Mouse (Mus musculus): Measurements from ENCODE around the gene Gpr45.
"Not testable (repeated sequence)": the region's sequence is repeated elsewhere in the genome, so short reads cannot be mapped to it uniquely, and the experiment has no call there.

The Gpr45 gene

DNA sequence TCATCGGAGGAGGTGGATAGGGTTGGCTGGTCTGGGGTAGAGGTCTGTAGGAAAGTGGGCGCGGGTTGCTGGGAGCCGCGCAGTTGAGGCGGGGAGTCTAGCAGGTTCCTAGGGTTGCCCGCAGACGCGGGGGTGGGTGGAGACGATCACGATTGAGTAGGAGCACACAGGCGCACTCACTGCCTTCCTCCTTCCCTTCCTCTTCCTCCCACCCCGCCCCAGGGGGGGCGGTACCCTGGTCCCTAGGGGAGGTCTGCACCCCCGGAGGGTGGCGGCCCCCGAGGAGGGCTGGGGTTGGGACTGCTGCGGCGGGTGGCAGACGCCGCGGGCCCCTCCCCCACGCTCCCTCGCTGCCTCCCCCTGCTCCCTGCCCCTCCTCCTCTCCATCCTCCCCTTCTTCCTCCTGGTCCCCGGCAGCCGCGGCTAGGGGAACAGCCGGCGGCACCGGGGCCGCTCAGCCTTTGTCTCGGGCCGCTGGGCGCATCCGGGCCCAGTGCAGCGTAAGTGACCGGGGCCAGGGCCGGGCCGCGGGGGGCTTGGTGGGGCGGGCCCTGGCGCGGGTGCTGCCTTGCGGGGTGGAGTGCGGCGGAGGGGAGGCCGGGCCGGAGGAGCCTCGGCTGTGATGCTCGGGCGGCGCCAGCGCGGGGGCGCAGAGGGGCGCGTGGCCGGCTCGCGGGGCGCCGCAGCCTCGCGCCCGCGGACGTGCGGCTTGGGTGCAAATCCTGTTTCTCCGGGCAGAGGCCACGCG is at the start of gene Gpr45:
TSS of gene Gpr45 (plus strand) at position 139 of the 748 bp plus-strand sequence.
- DNase-seq (ENCODE audit: low read depth, low spot score): no peak

DNA sequence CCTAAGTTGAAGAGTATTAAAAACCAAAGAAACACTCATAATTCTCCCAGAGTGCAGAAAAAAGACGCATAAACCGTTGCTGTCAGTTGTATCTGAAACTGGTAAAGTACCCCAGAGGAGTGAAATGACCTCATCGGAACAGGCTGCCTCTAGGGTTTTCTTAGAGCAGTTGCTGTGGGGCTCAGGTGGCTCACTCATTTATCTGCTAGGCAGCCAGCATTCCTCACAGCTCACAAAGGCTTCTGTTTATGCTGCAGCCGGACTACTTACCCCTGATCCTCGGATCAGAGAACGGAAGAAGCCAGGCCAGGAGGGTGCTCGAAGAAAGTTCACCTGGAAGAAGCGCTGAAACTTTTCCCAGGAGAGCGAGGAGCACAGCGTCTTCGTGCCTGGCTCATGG is 47.5 kb upstream of the Gpr45 start:
- no peak for DNase-seq (ENCODE audit: low read depth, low spot score)

DNA sequence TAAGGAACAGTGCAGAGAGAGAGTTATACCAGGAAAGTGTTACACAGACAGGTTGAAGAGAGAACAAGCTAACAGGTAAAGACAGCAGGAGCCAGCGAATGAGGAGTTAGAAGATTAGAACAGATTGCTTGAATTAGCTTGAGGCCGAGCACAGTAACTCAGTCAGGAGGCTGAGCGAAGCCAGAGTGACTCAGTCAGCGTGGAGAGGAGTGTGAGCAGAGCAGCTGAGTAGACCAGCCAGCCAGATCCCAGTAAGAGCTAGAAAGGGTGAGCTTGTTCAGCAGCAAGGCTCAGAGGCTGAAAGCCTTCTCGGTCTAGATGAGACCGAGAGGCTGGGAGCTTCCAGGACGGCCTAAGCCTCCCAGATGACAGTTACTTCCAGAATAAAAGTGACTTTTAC is 46.0 kb upstream of the Gpr45 start:
- no peak for DNase-seq (ENCODE audit: low read depth, low spot score)

DNA sequence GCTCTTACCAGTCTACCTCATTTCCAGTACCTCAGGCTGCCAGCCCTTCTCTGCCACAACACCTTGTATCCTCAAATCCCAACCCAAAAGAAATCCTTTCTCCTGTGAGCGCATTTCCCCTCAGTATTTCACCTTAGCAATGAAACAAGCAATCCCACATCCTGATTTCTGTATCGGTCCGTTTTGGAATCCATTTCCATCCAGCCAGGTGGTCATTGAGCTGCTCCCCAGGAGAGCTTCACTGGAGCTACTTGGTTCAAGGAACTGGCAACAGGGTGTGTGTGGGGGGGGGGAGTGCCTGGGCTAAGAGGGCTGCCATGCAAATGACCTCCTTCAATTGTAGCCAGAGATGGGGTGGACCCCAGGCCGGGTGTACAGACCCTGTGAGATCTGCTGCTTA is 45.5 kb upstream of the Gpr45 start:
- DNase-seq (ENCODE audit: low read depth, low spot score): no peak

DNA sequence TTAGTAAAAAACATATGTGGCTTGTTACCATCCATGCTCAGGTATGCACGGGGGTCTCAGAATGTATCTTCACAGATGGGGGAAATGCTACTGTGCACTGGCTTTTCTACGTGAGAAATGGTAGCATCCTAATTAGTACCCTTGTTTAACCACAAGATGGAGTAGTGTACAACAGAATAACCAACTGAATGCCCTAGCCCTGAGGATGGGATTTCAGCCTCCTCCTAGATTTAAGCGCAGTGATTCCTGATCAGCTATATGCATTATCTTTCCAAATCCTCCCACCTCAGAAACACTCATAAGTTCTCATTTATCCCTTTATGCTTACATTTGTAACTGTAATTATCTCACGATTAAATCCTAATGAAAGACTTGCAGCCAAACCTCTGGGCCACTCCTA is 37.6 kb upstream of the Gpr45 start:
- DNase-seq (ENCODE audit: low read depth, low spot score): no peak

DNA sequence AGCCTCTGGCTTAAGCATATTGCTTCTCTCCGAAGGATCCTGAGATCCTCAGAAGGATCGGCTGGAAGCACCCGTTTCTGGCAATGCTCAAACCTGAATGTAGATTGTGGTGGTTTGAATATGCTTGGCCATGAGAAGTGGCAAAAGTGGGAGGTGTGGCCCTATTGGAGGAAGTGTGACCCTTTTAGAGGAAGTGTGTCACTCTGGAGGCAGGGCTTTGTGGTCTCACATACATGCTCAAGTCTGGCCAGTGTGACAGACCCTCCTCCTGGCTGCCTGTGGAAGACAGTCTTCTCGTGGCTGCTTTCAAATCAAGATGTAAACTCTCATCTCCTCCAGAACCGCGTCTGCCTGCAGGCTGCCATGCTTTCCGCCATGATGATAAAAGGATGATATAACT is 36.0 kb upstream of the Gpr45 start:
- DNase-seq (ENCODE audit: low read depth, low spot score): no peak

DNA sequence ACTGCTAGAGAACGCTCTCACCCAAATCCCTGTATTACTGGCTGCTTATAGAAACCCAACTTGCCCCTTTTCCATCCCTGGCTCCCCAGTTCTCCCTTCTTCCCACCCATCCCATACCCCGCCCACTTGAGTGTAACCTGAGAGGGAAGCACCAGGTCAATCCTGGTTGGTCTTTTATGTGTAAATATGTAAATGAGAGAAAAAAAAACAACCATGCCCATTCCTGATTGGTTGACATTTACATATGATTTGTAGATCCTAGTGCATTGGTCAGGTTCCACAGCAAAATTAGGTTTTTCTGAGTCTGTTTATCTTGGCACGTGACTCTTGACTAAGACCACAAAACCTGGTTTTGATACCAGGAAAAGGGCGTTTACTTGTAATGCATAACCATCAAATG is 34.8 kb upstream of the Gpr45 start:
- DNase-seq (ENCODE audit: low read depth, low spot score): no peak

DNA sequence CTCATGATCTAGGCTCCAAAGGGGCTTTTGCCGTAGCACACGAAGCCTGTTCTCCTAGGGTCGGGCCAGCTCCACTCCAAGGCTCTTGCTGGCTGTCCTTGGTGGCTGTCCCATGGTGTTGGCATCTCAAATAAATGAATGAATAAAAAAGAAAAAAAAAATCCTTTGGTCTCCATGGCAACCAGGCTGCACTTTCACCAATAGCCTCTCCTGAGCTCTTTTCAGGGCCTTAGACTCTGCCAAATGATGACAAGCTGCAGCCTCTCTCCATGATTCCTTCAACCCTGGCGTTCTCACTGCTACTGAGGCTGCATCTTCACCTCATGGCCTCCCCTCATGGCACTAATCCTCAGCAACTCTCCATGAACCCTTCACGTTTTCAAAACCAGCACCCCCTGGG is 28.7 kb upstream of the Gpr45 start:
- no peak for DNase-seq (ENCODE audit: low read depth, low spot score)

DNA sequence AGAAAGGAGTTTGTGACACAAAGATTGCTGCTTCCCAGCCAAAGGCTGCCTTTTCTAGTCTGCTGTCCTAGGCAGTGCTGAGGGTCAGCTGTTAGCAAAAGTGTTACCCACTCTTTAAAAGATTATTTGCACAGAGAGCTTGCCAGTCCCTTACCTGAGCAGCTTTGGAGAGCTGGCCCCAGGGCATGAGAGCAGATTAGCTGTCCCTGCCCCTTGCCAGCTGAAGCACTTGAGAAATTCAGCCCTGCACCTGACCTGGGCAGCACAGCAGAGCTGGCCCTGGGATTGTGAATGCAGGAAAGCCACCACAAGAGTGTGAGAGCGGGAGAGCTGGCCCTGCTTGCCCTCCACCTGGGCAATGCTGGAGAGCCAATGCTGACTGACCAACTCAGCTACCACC is 19.1 kb upstream of the Gpr45 start:
- no peak for DNase-seq (ENCODE audit: low read depth, low spot score)

DNA sequence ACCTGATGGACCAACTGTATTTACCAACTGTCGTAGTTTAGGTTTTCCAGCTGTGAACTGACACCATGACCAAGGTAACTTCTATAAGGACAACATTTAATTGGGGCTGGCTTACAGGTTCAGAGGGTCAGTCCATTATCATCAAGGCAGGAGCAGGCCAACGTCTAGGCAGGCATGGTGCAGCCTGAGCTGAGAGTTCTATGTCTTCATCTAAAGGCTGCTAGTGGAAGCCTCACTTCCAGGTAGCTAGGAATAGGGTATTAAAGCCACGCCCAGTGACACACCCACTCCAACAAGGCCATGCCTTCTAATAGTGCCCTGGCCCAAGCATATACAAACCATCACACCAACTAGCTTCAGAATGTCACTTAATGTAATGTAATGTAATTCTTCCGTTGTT is 4.2 kb upstream of the Gpr45 start:
- no peak for DNase-seq (ENCODE audit: low read depth, low spot score)

DNA sequence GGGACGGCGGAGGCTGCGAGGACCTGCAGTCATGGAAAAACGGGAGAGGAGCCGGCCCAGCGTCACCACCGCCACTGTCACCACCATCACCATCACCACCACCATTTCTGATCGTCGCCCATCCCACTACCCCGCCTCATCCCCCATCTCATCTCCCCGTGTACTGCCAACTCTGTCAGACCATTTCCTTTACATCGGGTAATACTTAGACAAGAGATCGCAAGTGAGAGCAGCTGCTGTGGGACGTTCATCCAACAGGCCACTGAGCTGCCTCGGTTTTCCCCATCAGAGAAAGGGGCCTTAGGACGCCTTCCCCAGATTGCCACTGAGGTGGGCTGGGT is 780 bp downstream of the Gpr45 start:
- no peak for DNase-seq (ENCODE audit: low read depth, low spot score)

DNA sequence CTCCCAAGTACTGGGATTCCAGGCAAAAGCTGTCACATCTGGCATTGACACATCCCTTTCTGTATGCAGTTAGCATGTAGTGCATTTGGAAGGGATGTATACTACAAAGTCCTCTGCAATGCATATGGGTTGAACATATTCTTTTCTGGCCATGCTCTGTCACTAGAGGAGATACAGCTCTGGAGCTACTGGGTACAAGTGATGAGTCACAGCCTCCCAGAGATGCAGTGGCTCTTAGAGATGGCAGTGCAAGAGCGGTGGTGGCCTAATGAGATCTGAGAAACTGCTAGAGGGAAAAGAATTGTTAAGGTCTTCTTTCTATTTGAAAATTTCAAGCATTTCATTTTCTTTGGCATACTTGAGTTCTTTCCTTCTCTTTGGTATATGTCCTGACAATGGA is 4.2 kb downstream of the Gpr45 start:
- no peak for DNase-seq (ENCODE audit: low read depth, low spot score)

DNA sequence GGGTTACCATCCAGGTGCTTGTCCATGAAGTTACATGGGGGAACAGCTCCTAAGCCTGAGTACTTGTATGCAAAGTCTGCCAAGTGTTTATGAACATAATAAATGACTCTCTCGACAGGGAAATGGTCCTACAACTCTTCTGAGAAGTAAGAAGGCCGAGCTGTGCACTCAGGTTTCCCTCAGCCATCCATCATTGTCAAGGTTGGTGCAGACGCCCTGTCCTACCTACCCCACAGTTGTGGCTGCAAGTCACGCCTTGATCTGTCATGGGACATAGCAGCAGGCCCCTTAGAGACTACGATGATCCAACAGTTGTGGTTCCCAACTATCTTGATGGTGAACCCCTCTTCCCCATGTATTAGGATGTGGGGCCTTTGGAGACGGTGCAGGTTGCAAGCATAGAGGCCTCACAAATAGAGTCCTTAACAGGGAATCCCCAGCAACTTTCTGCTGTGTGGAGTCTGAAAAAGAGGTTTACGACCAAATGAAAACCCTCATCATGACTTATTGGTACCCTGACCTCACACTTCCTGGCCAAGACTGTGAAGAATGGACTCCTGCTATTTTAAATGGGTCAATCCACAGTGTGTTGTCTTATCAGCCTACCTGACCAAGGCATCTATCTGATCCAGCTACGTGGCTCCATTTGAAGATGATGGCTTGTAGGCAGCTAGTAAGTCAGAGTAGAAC is 30.6 kb downstream of the Gpr45 start:
- no peak for DNase-seq (ENCODE audit: low read depth, low spot score)

DNA sequence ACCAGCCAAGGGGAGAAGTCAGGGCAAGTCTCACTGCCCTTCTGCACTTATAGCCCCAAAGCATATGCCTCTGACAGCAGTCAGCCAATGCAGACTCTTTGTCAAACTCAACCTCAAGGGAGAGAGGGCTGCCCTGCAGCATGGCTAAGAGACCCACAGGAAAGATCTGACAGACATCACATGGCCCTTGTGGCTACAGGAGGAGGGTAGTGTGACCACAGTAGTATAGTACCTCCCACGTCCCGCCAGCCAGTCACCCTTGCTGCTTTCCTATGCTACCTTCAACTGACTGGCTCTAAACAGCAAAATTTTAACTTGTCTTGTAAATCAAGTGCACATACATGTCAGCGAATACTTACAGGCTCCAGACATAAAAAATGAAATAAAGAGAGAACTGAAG is 31.4 kb downstream of the Gpr45 start:
- DNase-seq (ENCODE audit: low read depth, low spot score): no peak

DNA sequence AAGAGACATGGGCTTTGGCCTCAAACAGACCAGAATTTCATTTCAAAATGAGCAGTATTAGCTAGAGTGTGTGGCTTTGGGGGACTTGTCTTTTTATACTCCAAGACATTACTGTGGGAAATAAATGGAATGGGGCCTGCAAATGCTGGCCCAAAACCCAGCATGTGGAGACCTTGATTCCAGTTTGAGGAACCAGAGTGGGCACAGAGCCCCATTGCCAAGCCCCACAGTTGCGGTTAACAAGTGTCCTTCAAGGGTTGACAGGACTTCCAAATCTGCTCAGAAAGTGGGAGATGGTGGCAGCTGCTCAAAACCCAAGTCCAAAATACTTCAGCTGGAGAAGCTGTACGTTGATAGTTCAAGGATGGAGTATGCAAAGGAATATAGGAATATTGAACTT is 36.3 kb downstream of the Gpr45 start:
- no peak for DNase-seq (ENCODE audit: low read depth, low spot score)

DNA sequence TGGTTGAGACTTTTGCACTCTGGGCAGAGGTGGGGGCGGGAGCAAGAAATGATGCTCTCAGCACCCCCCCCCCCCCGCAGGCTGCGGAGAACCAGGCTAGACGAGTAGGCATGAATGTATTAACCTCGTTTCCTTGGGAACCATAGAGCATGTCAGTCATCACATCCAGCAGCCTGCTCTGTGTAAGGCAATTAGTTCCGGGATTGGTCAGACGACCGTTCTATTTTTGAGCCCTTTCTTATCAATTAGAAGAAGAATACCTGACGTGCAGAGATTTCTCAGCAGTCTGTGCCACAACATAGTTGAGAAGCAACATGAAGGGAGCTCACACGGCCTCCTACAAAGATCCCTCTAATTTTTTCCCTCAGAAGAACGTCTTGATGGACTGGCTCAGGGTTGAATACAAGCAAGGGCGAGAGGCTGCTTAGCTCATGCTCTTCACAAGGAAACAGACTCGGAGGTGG is 53.4 kb downstream of the Gpr45 start:
- DNase-seq (ENCODE audit: low read depth, low spot score): no peak

DNA sequence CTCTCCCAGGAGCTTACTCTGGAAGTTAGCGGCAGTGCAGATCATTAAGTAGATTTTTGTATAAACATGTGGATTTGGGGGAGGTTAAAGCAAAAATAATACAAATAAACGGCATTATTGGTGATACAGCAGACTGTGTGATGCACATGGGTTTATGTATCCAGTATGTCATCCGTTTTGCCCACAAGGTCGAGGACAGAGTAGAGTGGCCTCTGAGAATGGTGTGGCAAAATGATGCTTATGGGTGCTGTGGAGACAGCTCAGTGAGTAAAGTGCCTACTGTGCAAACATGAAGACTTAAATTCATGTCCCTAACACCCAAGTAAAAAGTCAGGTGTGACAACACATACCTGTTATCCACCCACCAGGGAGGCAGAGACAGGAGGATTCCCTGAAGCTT is 53.9 kb downstream of the Gpr45 start:
- no peak for DNase-seq (ENCODE audit: low read depth, low spot score)

DNA sequence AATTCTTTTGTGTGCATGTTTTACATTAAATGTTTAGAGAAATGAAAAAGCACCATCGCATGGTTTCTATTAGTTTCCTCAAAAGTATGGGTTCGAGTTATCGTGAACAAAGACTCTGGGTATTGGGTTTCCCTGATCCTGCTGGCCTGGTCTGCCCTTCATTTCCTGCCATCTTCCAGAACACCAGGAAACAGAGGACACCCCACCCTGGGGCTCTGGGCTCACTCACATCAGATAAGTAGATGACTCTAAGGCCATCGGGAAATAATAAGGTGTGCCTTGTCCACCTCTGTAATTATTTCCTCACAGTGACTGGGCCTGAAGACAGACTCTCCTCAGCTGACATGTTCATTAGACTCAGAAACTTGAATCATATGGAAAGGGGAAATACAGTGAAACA is 57.8 kb downstream of the Gpr45 start:
- DNase-seq (ENCODE audit: low read depth, low spot score): no peak

DNA sequence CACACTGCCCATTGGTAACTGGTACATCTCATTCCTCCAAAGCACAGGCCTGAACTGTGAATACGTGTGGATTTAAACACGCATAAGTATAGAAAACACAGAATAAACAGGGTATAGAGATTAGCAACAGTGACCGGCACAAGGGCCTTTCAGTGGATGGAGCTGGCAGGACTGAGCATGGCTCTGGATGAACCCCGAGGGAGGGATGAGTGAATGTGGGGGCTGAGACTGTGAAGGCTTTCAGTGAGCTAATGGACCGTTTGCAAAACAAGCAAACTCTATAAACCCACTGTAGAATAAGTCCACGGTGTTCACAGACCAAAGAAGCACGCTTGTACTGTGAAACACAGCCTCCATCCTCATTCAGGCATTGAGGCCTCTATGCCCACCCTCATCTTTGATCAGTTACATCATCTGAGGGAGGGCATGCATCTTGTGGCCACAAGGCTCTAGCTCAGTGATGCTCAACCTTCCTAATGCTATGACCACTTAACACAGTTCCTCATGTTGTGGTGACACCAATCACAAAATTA is 62.5 kb downstream of the Gpr45 start:
- DNase-seq (ENCODE audit: low read depth, low spot score): not testable (repeated sequence)

DNA sequence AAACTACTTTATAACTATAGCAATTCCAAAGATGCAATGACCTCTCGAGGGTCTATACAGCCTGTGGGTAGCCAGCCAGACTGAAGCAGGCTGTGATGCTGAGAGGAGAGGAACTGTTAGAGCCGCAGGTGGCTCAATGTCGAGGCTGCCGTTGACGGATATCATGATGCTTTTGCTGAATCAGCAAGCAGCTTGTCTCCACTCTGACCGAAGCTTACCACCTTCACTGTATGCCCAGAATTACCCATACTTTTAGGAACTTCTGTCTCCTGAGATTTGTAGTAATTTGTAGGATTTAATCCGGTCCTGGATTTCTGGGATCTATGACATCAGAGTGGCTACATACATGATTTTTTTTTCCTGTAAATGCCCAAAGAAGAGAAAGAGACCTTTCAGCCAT is 83.3 kb downstream of the Gpr45 start:
- DNase-seq (ENCODE audit: low read depth, low spot score): no peak

DNA sequence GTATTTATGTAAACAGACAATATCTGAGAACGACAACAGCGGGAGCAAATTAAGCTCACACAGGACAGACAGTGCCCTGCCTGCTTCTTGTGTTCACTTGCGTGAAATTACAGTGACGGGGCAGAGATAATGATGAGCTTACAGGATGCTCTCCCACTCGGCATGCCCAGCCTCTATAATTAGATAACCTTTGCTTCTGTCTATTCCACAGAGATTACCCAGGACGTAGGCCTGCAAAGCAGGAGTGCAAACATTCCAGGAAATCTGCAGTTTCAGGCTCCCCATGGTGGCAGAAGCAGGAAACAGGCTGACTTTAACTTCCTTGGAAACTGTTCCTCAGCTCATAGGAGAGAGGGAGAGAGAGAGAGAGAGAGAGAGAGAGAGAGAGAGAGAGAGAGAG is 89.6 kb downstream of the Gpr45 start:
- no peak for DNase-seq (ENCODE audit: low read depth, low spot score)

DNA sequence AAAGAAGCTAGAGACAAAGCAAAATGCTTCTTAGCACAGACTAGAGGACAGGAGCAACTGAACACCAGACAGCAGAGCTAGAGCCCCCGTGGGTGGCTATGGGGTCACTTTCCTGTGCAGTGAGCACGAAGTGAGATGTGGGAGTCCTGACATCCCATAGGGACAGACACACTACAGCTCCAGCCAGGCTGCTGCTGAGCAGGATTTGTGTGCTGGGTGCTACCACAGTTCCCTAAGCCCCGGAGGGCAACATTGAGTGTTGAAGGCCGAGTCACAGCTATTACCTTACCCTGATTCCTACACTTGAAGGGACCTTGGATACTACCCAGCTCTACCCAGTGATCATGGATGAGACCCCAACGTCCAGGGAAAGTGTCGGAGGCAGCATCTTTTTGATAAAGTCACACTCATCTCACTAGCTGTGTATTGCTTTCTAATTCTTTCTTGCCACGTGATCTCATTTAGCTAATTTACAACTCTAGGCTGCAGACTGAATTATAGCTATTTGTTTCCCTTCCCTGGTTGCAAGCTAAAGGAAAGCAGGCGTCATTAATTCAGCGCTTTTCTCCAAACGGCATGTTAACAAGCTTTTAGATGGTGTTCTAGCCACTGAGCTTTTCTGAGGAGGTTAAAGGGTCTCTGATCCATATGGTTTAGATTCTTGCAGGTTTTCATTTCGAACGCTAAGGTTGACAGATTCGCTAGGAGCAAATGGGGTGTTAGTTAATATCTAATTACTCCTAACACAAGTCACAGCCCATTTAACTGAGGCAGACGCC is 92.7 kb downstream of the Gpr45 start:
- no peak for DNase-seq (ENCODE audit: low read depth, low spot score)

DNA sequence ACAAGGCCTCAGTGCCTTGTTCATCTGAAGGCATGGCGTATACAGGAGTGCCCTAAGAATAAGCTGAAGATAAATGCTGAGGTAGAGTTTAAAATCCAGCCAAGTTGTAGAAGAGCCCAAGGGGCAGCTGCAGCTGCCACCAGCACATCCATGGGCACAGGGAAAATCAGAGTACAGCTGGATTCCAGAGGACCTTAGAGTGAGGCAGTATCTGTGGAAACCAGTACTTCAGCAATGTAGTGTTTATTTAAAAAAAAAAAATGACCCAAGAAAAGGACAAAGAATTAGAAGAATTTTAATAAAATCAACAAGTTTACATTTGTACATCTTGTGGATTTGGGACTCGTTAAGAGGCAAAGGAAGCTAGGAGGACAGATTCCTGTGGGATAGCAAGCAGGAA is 94.3 kb downstream of the Gpr45 start:
- DNase-seq (ENCODE audit: low read depth, low spot score): no peak
